Mouse (Mus musculus) T-cell, adult 2 months (primary cell): Measurements from ENCODE around the gene Vsx1.

Source experiments
- DNase-seq: peaks from one replicate; pipeline ENCODE4 v3.0.0; 2022; ENCODE audit warnings: low spot score

Gene Vsx1

GRCm38 (mm10) chr2:150689223-150689800, at the start of gene Vsx1:
Gene Vsx1, minus strand, starts transcription at chr2:150689360.
- no peak for DNase-seq

GRCm38 (mm10) chr2:150737881-150738280, 48.7 kb upstream of the Vsx1 start:
- no peak for DNase-seq

DNA sequence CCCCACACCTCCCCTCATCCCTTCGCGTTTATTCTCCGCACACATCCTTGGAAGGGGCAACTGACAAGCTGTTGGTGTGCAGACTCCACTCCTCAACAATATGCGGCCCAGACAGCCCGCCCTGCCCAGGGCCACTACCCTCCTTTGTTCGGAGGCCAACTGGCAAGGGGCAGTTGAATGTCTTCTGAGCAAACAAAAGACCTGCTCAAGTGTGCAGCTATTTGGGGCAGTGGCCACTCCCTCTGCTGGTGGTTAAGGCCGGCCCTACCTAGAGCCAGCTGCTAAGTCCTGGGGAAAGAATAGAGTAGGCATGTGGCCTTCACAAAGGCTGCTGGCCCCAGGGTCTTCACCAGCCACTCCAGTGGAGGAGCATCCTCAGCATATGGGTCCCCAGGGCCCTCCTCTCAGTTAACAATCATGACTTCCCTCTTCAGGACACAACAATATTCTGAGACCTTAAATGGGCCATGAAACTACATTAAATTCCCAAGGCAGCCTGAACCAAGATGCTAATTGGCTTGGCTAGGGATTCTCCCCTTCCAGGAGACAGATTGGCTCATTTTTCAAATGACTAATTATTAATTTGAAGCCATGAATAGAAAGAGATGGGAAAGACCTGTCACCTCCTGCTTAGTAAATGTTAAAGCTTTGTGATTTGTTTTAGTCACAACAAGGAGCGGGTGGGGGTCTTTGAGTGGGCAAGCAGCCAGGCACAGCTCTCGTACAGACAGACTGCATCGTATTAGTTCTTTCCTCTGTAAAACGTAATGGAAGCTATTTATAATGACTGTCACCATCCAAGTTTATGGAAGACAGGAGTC, 46.8 kb upstream of the Vsx1 start:
- no peak for DNase-seq

GRCm38 (mm10) chr2:150712167-150712674, 23.1 kb upstream of the Vsx1 start:
- no peak for DNase-seq

DNA sequence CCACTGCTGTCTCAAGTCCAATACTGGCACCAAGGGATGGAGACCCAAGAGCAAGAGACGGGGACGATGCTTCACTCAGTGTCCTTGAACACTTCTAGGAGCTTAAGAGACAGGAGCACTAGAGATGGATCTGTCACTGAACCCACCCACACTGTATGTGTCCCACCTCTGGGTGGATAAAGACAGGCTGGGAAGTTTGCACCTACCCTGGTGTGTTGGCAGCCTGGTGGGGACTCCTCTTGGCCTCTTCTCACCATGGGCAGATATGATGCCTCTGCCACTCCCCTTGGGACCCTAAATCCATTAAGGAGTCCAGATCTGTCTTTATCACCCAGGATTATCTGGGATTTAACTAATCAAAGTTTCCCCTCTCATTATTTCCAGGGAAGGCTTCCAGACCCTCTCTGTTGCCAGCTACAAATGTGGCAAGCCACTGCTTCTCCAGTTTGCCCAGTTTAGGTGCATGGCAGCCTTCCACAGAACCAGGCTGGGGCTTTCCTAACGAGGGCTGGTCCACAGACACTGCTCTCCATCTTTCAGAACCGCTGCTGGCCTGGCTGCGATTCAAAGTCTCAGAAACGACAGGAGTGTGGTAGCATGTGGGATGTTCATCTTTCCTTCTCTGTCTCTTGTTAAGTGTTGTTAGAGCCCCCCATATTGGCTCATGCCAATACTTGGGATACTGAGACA, 2.5 kb upstream of the Vsx1 start:
- DNase-seq = no peak

GRCm38 (mm10) chr2:150690216-150690615, 1.1 kb upstream of the Vsx1 start:
- DNase-seq = no peak

DNA sequence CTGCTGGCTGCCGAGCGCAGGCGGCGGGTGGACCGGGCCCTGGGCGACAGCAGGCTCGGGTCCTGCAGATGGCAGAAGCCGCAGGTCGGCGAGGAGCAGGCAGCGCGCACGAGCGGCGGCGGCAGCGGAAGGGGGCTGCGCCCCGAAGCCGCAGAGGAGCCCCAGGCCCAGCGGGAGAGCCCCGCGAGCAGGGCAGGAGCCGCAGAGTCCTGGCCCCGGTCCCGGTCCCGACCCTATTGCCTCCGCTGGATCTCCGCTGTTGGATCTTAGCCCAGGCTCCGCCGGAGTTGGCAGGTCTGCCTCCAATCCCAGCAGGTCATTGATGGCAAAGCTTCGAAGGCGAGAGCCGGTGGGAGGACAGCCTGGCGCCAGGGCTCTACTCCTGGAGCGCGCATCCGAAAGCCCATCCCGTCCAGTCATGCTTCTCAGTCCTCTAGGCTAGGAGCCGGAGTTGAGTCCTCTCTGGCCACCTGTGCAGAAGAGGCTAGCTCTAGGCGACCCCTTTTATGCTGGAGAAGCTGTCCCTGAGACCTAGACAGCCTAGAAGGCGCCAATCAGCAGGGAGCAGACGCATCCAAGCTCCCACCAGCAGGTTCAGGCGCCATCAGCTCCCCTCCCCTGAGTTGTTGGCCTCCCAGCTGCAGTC, 496 bp downstream of the Vsx1 start:
- no peak for DNase-seq

DNA sequence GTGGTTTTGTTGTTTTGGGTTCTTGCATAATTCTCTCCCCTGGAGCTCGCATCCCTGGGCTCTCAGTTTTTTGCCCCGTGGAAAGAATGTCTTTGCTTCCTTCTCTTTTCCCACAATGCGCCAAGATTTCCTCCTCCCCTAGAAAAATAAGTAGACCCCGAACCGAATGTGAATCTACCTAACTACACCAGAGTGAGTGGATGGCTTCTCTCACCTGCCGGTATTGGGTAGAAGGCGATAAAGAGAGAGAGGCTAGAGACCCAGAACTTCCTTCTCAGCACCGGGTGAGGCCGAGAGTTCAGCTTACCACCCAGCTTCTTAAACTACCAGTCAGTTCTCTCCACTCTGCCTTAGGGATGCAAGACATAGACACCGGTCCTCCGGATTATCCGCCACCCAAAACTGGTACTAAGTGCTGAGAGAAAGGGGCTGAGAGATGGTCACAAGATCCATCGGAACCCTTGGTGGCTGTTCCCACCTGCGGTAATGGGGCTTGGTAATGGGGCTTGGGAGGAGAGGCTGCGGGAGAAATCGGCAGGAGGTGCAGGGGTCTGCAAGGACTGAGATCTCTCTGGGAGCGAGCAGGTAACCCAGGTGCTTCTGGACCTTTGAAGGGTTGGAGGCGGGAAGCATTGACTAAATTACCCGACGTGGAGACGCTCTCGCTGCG, 1.2 kb downstream of the Vsx1 start:
- DNase-seq = no peak

GRCm38 (mm10) chr2:150685389-150685788, 3.8 kb downstream of the Vsx1 start:
- DNase-seq = no peak

GRCm38 (mm10) chr2:150684451-150684850, 4.7 kb downstream of the Vsx1 start:
- DNase-seq = no peak

GRCm38 (mm10) chr2:150681581-150681980, 7.6 kb downstream of the Vsx1 start:
- DNase-seq = no peak

DNA sequence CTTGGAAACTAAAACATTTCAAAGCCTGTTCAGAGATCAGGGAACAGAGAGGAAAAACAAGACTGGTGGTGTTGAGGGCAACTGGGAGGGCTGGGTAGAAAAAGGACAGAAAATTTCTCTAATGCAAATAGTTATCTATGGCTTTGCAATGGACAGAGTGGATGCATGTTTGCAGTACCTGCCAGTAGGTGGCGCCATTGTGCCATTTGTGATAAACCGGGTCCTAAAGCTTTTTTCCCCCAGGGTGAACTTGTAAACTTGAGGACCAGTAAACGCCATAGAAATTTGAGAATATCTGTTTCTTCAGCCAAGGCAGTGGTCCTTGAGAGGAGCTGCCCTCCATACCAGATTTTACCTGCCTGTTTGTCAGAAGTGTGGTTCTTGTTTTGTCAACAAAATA, 10.8 kb downstream of the Vsx1 start:
- DNase-seq = peak; percentile 69

DNA sequence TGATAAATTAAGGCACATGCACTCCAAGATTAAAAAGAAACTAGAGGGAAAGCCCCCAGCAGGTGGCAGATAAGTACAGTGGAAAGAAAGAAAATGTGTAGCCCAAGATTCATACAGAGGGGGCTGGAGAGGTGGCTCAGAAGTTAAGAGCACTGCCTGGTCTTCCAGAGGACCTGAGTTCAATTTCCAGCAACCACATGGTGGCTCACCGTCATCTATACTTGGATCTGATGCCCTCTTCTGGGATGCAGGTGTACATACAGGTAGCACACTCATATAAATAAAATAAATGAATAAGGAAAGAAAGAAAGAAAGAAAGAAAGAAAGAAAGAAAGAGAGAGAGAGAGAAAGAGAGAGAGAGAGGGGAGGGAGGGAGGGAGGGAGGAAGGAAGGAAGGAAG, 13.6 kb downstream of the Vsx1 start:
- no peak for DNase-seq

GRCm38 (mm10) chr2:150674900-150675299, 14.3 kb downstream of the Vsx1 start:
- DNase-seq = peak; percentile 61

- DNase-seq = peak; percentile 9
Measured at GRCm38 (mm10) chr2:150673929-150674328, 15.2 kb downstream of the Vsx1 start.

GRCm38 (mm10) chr2:150671609-150672290, 17.4 kb downstream of the Vsx1 start:
- no peak for DNase-seq

DNA sequence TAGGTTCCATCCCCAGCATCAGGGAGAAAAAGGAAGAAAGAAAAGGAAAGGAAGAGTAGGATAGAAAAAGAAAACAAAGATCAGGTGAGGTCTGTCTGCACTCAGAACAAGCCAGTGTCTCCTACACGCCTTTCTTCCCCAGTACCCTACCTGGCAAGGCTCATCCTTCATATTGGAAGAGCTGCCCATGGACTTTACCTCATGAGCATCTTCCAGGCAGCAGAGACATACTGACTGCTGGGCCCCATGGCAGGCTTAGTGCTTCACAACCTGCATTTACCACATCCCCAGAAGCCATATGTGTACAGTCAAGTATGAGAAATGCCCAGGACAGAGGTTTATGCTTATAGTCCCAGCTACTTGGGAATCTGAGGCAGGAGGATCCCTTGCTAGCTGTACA, 18.2 kb downstream of the Vsx1 start:
- no peak for DNase-seq

- DNase-seq = no peak
Measured at GRCm38 (mm10) chr2:150669454-150670045, 19.6 kb downstream of the Vsx1 start.

- DNase-seq = no peak
Measured at GRCm38 (mm10) chr2:150668956-150669355, 20.2 kb downstream of the Vsx1 start.

- peak; percentile 50 for DNase-seq
Measured at GRCm38 (mm10) chr2:150667820-150668766, 21.1 kb downstream of the Vsx1 start, which contains the start of gene Acss1. Gene Acss1, minus strand, starts transcription at chr2:150668500.
